Mouse (Mus musculus) liver, adult 2 months (tissue): ENCODE measurements at regions not wholly inside any gene's neighbourhood (a gene's known extent, or its start where the extent isn't known, plus 50 kb on each side); places are given as distances from the start of the nearest gene placed in this dataset.

Experiments used
- CTCF ChIP-seq: fragments of 200-500 bp; IDR thresholded peaks from 2 replicates; pipeline ENCODE4 v1.5.1; 2011; ENCODE audit warnings: low read depth, low read length, control low read depth
- POLR2A ChIP-seq: fragments of 200-500 bp; IDR thresholded peaks from 2 replicates; pipeline ENCODE4 v1.6.1; 2011; ENCODE audit warnings: low read length, control low read depth; ENCODE audit not compliant: insufficient read depth; ENCODE audit errors: extremely low read depth

DNA sequence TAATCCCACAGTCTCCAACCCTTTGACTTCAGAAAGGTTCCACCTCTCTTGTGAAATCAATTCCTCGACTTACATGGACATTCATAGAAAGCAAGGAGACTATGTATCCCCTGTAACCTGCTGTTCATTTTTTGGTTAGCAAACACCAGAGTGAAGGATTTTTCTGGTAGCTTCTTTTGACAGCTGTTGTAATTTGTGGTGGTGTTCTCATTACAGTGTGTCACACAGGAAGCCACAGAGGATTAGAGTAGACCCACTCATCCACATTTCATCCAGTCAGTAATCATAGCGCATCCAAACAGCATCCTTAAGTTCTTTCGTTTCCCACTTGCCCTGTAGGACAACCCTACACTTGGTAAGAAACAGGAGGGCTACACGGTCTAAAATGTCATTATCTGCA lies 443.1 kb downstream of the Efna5 start:
- TF ChIP-seq POLR2A (no peak), CTCF (no peak)
